Mouse (Mus musculus): ENCODE results near the gene Tmem63b.
A peak's percentile ranks its signal among the peaks of the same experiment; 100 is the strongest.
"Not testable (repeated sequence)": the region's sequence is repeated elsewhere in the genome, so short reads cannot be mapped to it uniquely, and the experiment has no call there.

Tmem63b gene

DNA sequence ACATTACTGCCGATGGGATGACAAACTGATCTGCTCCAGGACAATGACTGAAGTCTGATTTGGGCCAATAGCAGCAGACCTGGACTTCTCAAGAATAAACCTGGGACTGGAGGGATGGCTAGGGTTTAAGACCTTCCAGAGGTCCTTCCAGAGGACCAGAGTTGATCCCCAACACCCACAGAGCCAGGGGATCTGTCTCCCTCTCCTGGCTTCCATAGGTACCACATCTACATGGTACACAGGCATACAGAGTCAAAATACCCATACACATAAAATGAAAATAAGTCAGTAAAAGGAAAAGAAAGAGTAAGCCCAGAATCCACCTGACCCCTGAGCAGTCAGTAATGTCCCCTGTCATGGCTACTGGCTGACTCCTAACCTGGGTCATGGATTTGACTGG lies 14.9 kb downstream of the Tmem63b start:
- no peak for DNase-seq

DNA sequence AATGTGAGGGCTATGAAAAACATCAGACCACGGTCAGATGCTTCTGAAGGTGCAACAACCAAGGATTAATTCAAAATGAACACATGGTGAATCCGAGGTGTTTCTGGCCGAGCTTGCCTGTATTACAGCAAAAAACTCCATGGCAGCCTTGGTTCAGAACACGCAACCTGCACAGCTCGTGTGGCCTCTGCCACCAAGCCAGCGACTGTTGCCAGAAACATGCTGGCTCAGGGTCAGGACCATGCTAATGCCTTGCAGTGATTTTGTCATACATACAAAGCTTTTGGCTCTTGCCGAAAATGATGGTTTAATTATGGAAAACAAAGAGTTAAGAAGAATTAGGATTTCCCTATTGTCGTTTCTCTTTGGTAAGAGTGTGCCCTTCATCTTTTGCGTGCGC lies 18.7 kb downstream of the Tmem63b start:
- DNase-seq: peak; percentile 63 to 73

DNA sequence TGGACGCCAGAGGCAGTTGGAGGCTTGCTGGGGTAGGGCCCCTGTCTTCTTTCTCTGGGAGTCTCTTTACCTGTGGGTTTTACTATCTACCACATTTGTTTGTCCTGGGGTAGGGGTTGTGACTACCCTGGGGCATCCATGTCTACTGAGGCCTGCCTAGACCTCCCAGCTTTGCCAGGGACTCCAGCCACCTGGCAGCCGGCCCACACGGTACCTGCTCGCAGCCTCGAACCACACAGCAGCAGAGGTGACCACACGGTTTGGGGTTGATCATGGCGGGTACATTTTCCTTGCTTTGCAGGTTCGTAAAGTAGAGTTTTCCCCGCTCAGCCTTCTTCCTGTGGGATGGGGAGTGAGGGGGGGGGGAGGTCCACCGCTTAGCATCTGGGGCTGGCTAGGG lies 19.2 kb downstream of the Tmem63b start:
- peak; percentile 52 to 58 for DNase-seq

DNA sequence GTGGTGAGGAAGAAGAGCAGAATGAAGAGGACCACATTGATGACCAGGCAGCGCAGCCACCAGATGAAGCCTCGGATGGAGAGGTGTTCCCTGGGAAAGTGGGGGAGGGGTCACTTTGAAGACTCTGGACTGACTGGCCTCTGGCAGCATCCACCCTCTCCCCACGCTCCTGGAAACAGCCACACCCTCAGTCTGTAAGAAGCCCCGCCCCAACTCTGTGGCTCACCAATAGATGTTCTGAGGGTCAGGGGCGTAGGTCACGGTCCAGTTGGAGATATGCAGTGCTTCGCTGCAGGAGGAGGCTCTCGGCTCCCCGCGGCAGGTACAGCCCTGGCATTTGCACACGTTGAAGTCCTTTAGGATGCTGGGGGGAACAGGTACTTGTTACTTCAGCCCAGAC lies 20.6 kb downstream of the Tmem63b start:
- no peak for DNase-seq

DNA sequence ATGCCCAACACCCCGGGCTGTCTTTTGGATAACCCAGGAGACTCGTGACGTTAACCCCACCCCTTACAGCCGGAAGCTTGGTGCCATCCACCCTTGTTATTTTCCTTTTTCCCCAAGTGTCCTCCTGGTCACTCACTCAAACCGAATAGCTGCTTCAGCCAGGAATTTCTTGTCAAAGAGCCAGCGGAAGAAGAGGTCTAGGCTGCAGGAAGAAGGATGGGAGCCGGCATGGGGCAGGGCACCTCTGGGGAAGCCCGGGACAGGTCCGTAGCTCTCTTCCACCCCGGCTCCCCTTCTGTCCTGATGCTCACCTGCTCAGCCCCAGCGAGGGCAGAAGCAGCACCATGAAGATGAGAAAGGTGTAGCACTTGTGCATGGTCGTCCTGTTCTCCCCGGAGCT lies 22.1 kb downstream of the Tmem63b start:
- DNase-seq: no peak

DNA sequence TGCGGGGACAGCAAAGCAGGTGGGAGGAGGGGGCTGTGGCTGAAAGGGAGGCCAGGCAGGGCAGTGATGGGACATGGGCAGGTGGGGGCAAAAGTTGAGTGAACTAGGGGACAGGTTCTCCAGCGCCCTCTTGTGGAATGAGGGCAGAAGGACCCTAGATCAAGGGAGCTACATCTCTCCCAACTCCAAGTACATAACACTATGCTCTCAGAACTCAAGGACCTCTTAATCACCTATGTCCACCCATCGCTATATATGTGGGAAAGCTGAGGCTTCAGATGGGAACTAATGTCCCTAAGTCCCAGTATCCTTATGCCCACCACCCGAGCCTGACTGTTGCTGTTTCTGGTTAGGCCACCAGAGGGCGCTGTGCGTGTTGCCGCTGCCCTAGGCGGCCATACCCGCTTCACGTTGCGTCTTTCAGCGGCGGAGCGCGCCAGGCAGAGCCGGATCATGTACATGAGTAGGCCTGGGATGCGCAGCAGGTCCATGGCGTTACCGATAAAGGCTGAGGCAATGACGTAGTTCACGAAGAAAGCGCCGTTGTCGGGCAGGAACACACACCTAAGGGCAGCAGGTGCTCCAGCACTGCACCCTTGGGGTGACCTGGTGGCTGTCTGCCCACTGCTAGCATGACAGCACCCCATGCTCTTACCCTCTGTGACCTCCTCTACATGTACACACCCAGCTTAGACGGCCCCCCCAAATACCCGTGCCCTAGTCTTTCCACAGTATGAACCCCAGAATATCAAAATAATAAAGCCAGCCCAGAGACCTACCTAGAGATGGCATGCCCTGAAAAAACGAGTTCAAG lies 23.4 kb downstream of the Tmem63b start:
- peak; percentile 91 to 95 for DNase-seq

DNA sequence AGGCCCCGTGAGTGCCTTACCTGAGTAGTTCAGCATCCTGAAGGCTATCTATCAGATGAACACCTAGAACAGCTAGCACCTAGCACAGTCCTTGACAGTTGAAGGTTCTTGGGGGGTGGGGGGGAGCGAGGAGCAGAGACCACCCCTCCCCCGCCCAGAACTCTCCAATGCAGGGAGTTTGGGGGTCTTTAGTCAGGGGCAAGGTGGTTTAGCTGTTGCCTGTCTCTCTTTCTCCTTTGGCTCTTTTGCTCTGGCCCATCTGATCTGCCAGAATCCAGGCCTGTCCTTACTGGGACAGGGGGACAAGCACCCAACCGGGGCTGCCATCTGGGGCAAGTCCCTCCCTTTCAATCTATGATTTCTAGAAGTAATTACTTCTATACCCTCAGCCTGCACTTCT lies 27.5 kb downstream of the Tmem63b start, which contains the start of gene Capn11:
Gene Capn11, minus strand, starts transcription at position 101 of the 400 bp plus-strand sequence.
- no peak for DNase-seq

DNA sequence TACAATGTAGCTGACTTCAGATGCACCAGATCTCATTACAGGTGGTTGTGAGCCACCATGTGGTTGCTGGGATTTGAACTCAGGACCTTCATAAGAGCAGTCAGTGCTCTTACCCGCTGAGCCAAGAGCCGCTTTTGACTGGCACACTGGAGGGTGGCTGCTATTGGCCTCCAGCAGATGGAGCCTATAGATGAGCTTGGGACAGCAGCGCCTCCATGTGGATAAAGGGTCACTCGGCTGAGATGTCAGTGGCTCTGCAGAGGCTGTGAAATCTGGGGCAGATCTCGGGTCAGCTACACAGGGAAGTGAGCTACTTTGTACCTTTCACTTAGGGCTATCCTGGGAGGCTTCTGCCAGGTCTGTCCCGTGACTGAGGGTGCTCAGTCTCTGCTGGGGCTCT lies 30.9 kb downstream of the Tmem63b start:
- peak; percentile 42 to 78 for DNase-seq

DNA sequence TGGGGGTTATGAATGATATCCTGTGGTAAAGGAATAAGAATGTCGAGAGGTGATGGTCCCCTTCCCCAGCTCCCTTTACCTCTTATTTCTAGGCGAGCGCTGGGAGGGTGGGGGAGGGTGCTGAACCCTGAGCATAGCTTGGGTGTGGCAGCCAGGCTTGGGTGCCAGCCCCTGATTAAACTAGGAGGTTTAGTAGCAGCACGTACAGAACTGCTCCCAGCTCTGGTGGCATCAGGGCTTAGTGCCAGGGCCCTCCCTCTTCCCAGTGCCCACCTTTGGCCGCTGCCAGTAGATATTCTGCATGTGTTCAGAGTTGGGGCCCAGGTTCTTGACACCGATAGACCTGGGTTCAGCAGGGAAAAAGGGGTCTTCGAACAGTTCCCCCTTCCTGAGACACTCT lies 33.5 kb downstream of the Tmem63b start:
- DNase-seq: no peak

DNA sequence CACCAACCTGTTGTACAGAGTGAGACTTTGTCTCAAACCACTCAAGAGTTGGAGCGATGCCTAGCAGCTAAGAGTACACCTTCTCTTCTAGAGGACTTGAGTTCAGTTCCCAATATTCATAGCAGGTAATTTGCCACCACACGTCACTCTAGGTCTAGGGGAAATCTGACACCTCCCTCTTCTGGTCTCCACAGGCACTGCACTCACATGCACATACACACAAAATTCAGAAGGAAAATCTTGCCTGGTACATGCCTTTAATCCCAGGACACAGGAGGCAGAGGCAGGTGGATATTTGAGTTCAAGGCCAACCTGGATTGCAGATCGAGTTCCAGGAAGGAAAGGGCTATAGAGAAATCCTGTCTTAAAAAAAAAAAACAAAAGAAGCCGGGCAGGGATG lies 42.5 kb downstream of the Tmem63b start:
- peak in 1 of 2 experiments; percentile 28 for DNase-seq

DNA sequence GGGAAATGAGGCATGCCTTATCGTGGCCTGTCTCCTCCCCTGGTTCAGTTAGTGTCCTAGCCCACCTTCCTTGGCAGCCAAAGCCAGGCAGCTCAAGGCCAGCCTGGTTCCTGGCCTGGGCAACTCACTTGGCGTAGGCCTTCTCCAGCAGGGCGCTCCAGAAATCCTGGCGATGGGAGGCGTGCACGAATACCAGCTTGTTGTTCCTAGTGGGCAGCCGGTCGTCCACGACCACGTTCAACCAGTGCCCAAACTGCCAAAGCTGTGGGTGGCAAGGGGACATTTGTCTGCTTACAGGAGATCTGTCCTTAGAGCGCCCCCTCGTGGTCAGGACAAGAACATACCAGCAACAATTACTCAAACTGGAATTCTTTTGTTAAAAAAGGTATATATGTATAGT lies 44.0 kb downstream of the Tmem63b start:
- DNase-seq: peak; percentile 94 to 96

DNA sequence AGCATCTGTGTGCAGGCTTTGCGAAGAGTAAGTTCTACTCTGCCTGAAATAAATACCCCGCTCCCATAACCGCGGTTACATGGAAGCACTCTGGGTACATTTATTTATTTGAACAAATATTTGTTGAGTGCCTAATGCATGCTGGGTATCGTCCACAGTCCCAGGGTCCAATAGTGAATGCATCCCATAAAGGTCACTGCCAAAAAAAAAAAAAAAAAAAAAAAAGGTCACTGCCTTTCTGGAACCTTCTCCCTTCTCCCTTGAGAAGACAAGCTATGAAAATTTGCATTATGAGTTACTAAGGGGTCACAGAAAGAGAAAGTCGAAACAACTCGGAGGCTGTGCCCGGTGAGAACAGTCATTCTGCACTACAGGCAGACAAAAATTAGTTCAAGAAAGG lies 44.7 kb downstream of the Tmem63b start:
- DNase-seq: no peak

DNA sequence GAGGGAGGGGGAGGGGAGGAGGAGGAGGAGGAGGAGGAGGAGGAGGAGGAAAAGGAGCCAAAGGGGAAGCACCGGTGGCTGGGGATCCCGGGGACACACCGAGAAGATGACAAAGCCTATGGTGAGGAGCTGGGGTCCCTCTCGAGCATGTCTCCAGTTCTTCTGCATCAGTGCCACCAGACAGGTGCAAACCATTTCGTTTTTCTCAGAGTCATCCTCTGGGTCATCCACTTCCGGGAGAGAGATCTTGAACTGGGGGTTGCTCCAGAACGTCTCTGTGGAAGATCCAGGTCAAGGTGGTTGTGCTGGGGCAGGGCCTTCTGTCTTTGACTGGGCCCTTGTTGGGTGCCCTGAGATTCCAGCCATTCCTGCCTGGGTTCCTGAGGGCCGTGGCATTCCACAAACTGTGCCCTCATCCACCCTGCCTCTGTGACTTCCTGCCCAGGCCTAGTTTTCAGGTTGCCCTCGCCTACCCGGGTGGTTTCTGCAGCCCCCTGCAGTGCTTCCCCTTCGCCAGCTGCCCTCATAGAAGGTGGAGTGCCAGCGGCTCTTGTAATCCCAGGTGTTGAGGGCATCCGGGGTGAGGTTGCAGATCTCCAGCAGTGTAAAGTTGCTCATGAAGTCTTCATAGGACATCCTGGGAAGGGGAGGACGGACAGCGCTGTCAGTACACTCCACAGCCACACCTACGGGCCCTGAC lies 48.0 kb downstream of the Tmem63b start:
- DNase-seq: no peak

DNA sequence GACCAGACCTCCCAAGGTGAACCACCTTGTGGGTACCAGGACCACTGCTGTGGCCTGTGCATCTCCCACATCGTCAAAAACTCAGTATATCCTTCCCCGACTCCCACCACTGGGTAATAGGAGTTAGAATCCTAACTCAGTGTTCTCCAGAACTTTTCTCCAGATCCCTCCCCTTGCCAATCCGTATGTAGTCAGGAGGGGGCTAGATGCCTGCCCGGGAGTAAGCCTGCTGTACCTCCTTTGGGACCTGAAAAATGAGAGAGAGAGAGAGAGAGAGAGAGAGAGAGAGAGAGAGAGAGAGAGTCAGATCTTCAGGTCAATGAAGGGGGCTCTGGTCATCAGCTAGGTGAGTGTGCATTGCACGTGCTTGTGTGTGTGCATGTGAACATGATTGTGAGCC lies 52.7 kb downstream of the Tmem63b start:
- no peak for DNase-seq

DNA sequence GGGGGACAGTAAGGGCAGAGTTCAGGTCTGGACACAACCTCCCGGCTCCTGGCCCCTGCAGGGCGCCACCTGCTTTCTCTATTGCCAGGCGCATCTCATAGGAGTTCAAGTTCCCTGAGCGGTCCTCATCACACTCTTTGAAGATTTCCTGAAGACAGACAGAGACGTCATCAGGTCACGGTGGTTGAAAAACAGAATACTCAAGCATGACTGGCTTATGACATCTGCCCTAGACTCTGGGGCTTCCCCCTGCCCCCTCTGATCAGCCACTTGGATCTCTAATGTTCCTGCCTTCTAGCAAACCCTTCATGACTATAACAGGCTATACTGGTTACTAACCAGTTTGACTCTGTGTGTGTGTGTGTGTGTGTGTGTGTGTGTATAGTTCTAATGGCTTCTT lies 54.8 kb downstream of the Tmem63b start:
- no peak for DNase-seq

DNA sequence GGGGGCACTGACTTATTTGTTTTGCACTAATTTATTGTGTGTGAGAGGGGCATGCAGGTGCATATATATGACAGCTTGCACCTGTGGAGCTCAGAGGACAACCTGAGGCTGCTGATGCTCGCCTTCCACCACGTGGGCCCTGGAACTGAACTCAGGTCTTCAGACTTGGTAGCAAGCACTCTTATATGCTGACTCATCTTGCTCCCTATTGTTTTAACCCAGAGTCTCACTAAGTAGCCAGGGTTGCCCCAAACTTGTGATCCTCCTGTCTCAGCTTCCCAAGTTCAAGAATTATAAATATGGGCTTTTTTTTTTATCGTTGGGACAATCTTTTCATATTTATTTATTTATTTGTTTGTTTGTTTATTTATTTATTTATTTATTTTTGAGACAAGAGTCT lies 55.7 kb downstream of the Tmem63b start:
- DNase-seq: no peak

DNA sequence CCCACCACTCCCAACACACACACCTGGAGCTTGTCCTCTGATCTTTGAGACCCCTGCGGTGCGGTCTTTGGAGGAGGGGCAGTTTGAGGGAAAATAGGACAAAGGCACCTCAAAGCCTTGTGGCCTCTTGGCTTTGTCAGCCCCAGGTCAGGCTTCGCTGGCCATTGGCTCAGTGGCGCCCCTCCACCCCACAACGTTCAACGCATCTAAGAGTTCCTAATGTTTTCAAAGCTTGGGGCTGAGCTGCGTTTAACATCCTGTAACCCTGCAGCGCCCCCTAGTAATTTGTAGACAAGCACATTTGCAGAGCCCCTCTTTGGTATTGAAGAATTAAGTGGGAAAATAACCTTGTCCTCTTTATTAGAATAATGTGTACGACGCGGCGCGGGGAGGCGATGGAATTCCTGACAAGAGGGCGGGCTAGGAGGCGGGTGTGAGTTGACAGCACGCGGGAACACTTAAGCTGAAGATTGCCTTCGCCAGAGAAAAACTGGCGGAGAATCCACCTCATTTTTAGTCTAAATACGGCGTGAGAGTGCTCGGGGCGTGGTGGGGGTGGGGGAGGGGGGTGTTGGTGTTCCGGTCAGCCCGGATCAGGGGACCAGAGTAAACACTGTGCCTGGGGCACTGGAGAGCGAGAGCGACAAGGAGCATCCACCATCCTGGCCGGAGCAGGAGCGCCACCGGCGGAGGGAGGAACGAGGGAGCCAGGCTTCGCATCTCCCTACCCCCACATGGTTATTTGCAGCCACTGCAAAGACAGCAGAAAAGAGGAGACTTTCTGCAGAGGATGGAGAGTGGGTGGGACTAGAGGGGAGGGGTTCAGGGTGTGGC lies 56.6 kb downstream of the Tmem63b start:
- peak; percentile 86 to 89 for DNase-seq

DNA sequence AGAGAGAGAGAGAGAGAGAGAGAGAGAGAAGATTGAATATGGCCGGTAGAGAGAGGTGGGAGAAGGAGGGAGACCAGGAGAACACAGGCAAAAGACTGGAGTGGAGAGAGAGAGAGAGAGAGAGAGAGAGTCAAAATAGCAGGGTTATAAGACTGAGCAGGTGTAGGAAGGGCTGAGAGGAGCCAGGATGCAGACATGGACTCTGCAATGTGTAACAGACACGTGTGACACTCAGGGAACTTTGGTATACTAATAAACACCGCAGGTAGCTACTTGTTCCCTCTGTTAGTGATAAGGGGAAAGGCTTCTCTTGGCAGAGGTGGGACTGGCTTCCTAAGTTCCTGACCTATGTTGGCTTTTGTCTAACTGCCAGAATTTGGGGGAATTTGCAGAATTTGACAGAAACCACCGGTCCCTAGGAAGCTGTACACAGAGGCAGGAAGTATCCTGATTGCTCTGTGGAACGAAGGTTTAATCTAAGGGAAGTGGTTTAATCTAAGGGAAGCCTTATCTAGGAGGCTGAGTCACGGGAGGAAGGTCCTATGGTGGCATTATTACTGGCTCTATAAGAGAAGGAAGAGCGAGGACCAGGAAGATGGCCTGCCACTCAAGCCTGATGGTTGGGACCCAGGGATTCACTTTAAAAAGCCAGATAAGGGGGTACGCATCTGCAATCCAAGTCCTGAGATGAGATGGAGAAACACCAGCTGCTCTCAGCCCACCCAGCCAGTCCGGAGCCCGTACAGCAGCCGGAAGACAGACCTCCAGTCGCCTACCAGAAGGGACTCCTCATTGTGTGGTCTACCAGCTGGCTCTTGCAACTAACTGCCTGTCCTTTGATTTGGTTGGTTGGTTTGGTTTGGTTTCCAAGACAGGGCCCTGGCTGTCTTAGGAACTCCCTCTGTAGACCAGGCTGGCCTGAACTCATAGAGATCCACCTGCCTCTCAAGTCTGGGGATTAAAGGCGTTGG lies 57.5 kb downstream of the Tmem63b start:
- DNase-seq: no peak

DNA sequence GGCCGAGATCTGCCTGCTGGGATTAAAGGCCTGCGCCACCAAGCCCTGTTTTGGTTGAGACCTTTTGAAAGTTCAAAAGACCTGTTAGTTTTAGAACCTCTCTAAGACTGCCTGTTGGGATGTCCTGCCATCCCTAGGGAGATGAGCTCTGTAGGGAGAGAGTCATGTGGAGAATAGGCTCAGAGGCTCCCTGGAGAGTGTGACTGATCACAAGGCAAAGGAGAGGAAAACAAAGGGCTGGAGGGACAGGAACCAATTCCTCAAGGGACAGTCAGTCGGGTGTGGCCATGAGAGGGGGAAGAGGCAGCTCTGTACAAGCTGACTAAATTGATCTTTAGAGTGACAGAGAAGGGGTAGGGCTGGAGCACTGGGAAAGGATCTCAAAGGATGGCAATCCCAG lies 58.5 kb downstream of the Tmem63b start:
- DNase-seq: no peak

DNA sequence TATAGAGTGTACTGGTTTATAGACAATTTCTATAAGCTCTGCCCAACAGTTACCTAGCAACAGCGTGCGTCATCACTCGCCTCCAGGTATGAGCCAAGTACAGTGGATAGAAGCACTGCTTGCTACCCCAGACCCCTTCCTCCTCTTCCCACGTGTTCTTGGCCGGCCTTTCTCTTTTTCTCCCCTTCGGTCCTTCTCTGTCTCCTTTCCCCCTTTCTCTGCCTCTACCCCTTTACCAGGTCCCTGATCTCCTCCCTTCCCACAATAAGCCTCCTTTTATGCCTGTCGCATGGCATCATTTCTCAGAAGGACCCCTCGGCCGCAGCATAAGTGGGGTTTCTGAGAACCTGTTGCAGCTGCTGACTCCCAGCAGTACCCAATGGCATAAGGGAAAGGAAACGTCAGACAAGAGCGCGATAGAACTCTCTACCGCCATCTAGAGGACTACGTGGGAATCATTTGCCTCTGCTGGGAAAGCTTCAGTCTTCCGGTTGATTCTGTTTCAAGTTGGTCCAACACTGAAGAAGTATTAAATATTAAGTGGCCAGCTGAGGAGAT lies 60.0 kb downstream of the Tmem63b start:
- peak; percentile 84 for DNase-seq

DNA sequence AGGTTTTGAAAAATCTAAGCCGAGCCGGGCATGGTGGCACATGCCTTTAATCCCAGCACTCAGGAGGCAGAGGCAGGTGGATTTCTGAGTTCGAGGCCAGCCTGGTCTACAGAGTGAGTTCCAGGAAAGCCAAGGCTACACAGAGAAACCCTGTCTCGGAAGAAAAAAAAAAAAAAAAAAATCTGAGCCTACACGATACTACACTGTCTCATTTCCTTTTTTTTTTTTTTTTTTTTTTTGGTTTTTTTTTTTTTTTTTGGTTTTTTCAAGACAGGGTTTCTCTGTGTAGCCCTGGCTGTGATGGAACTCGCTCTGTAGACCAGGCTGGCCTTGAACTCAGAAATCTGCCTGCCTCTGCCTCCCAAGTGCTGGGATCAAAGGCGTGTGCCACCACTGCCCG lies 63.3 kb downstream of the Tmem63b start:
- DNase-seq: not testable (repeated sequence)
